Mouse (Mus musculus): ENCODE measurements around the gene Phxr2.
A peak's percentile ranks its signal among the peaks of the same experiment; 100 is the strongest.

DNA sequence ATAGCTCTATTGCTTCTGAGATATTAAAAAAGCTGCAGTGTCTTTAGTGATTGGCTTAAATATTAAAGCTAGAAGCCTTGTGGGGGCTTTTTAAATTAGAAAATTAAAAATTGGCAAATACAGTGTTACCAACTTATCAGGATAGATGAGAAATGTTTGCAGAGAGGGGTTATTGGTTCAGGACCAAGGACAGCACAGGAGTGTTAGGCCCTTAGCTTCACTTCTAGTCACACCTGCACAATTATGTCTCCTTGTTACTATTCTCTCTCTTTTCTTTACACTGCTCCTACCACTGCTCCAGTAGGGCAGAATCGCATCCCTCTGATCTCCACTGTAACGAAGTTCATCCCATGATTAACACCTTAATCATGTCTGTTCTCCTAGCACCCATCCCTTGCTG lies 31.0 kb downstream of the Phxr2 start:
- TF ChIP-seq TCF12 (IDR thresholded peaks at IDR 0.05; ENCODE audit: insufficient read depth, poor library complexity, severe bottlenecking) (no peak), POLR2A (IDR thresholded peaks at IDR 0.05; ENCODE audit: insufficient read length, low read depth) (no peak), E2F4 (IDR thresholded peaks at IDR 0.05; ENCODE audit: insufficient read depth) (no peak), CEBPB (IDR thresholded peaks at IDR 0.05; ENCODE audit: insufficient read depth, poor library complexity, severe bottlenecking) (no peak), USF1 (IDR thresholded peaks at IDR 0.05; ENCODE audit: low read depth) (no peak), TCF3 (IDR thresholded peaks at IDR 0.05; ENCODE audit: insufficient read length, low read depth) (no peak), MAX (IDR thresholded peaks at IDR 0.05; ENCODE audit: low read depth) (no peak), REST (IDR thresholded peaks at IDR 0.05; ENCODE audit: insufficient read depth, insufficient read length) (peak; percentile 80), POLR2AphosphoS2 (IDR thresholded peaks at IDR 0.05; ENCODE audit: insufficient read length, low read depth) (no peak), MYOG (IDR thresholded peaks at IDR 0.05; ENCODE audit: control insufficient read depth in 1 of 3, insufficient read depth in 1 of 3, insufficient read length in 2 of 3, low read depth in 2 of 3) (no peak)
